Mouse (Mus musculus) MEL (cell line): ENCODE data around the gene Rpl26. TPM values are rescaled to one million over a fixed set of nuclear protein-coding genes. Genes with fewer than 3 reads are reported as not detected.
A peak's percentile ranks its signal among the peaks of the same experiment; 100 is the strongest.

Experiments used
- DNase-seq: peaks from one replicate; pipeline ENCODE4 v3.0.0; 2011; ENCODE audit warnings: low read depth, low spot score
- H3K27ac ChIP-seq: 2 replicates; pipeline ENCODE4 v1.5.1; 2012; ENCODE audit warnings: low read depth, mild to moderate bottlenecking, control low read depth, low read length, moderate library complexity; ENCODE audit not compliant: control insufficient read depth
- H3K27me3 ChIP-seq, 2 experiments: fragments of 150-350 bp in 1 of 2; sonication (generic) in 1 of 2; 2 replicates each; pipeline ENCODE4 v1.6.1; 2012; ENCODE audit warnings: low read length in 2 of 2, mild to moderate bottlenecking in 2 of 2, improper control_type of control experiment in 1 of 2, moderate library complexity in 1 of 2; ENCODE audit not compliant: insufficient read depth in 2 of 2, control insufficient read depth in 1 of 2
- H3K36me3 ChIP-seq, 2 experiments: 2 replicates each; pipeline ENCODE4 v1.6.1; 2012 to 2014; ENCODE audit warnings: low read length in 2 of 2, improper control_type of control experiment in 1 of 2, inconsistent platforms in 1 of 2, mild to moderate bottlenecking in 1 of 2; ENCODE audit not compliant: insufficient read depth in 2 of 2, control insufficient read depth in 1 of 2
- H3K4me1 ChIP-seq, 2 experiments: fragments of 150-350 bp in 1 of 2; sonication (generic) in 1 of 2; 2 replicates each; pipeline ENCODE4 v1.6.1; 2012; ENCODE audit warnings: low read length in 2 of 2, improper control_type of control experiment in 1 of 2, mild to moderate bottlenecking in 1 of 2; ENCODE audit not compliant: insufficient read depth in 2 of 2, control insufficient read depth in 1 of 2
- H3K4me3 ChIP-seq, 2 experiments: fragments of 150-350 bp in 1 of 2; sonication (generic) in 1 of 2; 2 replicates each; pipeline ENCODE4 v1.5.1; 2012; ENCODE audit warnings: low read depth in 2 of 2, low read length in 2 of 2, mild to moderate bottlenecking in 2 of 2, moderate library complexity in 2 of 2, control low read depth in 1 of 2, improper control_type of control experiment in 1 of 2; ENCODE audit not compliant: control insufficient read depth in 1 of 2, insufficient read depth in 1 of 2
- H3K79me2 ChIP-seq: 2 replicates; pipeline ENCODE4 v1.6.1; 2012; ENCODE audit warnings: mild to moderate bottlenecking, low read length, moderate library complexity; ENCODE audit not compliant: control insufficient read depth, poor library complexity, insufficient read depth
- H3K9ac ChIP-seq: 2 replicates; pipeline ENCODE4 v1.6.1; 2012; ENCODE audit warnings: low read depth, mild to moderate bottlenecking, control low read depth, low read length, moderate library complexity; ENCODE audit not compliant: control insufficient read depth, poor library complexity, severe bottlenecking
- H3K9me3 ChIP-seq: fragments of 150-350 bp; sonication (generic); replicated peaks from 2 replicates; pipeline ENCODE4 v1.6.1; 2012; ENCODE audit warnings: mild to moderate bottlenecking, low read length, improper control_type of control experiment, moderate library complexity; ENCODE audit not compliant: insufficient read depth
- BHLHE40 ChIP-seq: IDR thresholded peaks from 2 replicates; pipeline ENCODE4 v1.6.1; 2012; ENCODE audit warnings: low read depth, mild to moderate bottlenecking, inconsistent platforms, low read length, improper control_type of control experiment, borderline replicate concordance
- CTCF ChIP-seq, 3 experiments: IDR thresholded peaks in 2 of 3; conservative IDR thresholded peaks in 1 of 3; 2 replicates each; pipeline ENCODE4 v1.5.1; 2011 to 2012; ENCODE audit warnings: low read length in 3 of 3, low read depth in 2 of 3, mild to moderate bottlenecking in 2 of 3, improper control_type of control experiment in 1 of 3, inconsistent platforms in 1 of 3, mixed read lengths in 1 of 3, moderate library complexity in 1 of 3; ENCODE audit not compliant: control insufficient read depth in 1 of 3, insufficient read depth in 1 of 3, poor library complexity in 1 of 3, severe bottlenecking in 1 of 3
- E2F4 ChIP-seq: IDR thresholded peaks from 2 replicates; pipeline ENCODE4 v1.6.1; 2011; ENCODE audit warnings: low read depth, low read length, improper control_type of control experiment, borderline replicate concordance
- ELF1 ChIP-seq: IDR thresholded peaks from 2 replicates; pipeline ENCODE4 v1.6.1; 2014; ENCODE audit warnings: low read depth, mild to moderate bottlenecking, inconsistent platforms, low read length, improper control_type of control experiment, moderate library complexity
- EP300 ChIP-seq, 2 experiments: IDR thresholded peaks; 2 replicates each; pipeline ENCODE4 v1.6.1; 2011; ENCODE audit warnings: improper control_type of control experiment in 2 of 2, low read length in 2 of 2, low read depth in 1 of 2, mild to moderate bottlenecking in 1 of 2
- GABPA ChIP-seq: IDR thresholded peaks from 2 replicates; pipeline ENCODE4 v1.6.1; 2012; ENCODE audit warnings: low read depth, mild to moderate bottlenecking, inconsistent platforms, low read length, improper control_type of control experiment, moderate library complexity
- GATA1 ChIP-seq: IDR thresholded peaks from 2 replicates; pipeline ENCODE4 v1.6.1; 2011; ENCODE audit warnings: low read depth, low read length, improper control_type of control experiment
- HCFC1 ChIP-seq: IDR thresholded peaks from 2 replicates; pipeline ENCODE4 v1.6.1; 2012; ENCODE audit warnings: low read depth, mild to moderate bottlenecking, inconsistent platforms, low read length, improper control_type of control experiment, moderate library complexity
- KAT2A ChIP-seq: conservative IDR thresholded peaks from 2 replicates; pipeline ENCODE4 v1.6.1; 2012; ENCODE audit warnings: low read depth, low read length, improper control_type of control experiment, inconsistent platforms
- MAFK ChIP-seq: IDR thresholded peaks from 2 replicates; pipeline ENCODE4 v1.6.1; 2011; ENCODE audit warnings: low read depth, mild to moderate bottlenecking, low read length, improper control_type of control experiment, borderline replicate concordance
- MAX ChIP-seq: IDR thresholded peaks from 2 replicates; pipeline ENCODE4 v1.6.1; 2011; ENCODE audit warnings: low read length, improper control_type of control experiment
- MAZ ChIP-seq: IDR thresholded peaks from 2 replicates; pipeline ENCODE4 v1.6.1; 2012; ENCODE audit warnings: low read depth, mild to moderate bottlenecking, inconsistent platforms, low read length, improper control_type of control experiment
- MYC ChIP-seq: IDR thresholded peaks from 2 replicates; pipeline ENCODE4 v1.6.1; 2011; ENCODE audit warnings: low read depth, mild to moderate bottlenecking, low read length, improper control_type of control experiment, moderate library complexity
- NELFE ChIP-seq: IDR thresholded peaks from 2 replicates; pipeline ENCODE4 v1.6.1; 2011; ENCODE audit warnings: low read depth, low read length, improper control_type of control experiment
- NRF1 ChIP-seq: IDR thresholded peaks from 2 replicates; pipeline ENCODE4 v1.6.1; 2014; ENCODE audit warnings: low read depth, mild to moderate bottlenecking, inconsistent platforms, low read length, improper control_type of control experiment, moderate library complexity; ENCODE audit not compliant: poor library complexity, insufficient read depth, severe bottlenecking
- POLR2A ChIP-seq, 2 experiments: IDR thresholded peaks; 2 replicates each; pipeline ENCODE4 v1.6.1; 2011 to 2012; ENCODE audit warnings: low read length in 2 of 2, mild to moderate bottlenecking in 2 of 2, control low read depth in 1 of 2, improper control_type of control experiment in 1 of 2, low read depth in 1 of 2, moderate library complexity in 1 of 2; ENCODE audit not compliant: control insufficient read depth in 1 of 2, insufficient read depth in 1 of 2, poor library complexity in 1 of 2
- RAD21 ChIP-seq: IDR thresholded peaks from 2 replicates; pipeline ENCODE4 v1.6.1; 2011; ENCODE audit warnings: mild to moderate bottlenecking, low read depth, low read length, improper control_type of control experiment
- RCOR1 ChIP-seq: IDR thresholded peaks from 2 replicates; pipeline ENCODE4 v1.6.1; 2012; ENCODE audit warnings: low read depth, mild to moderate bottlenecking, inconsistent platforms, low read length, improper control_type of control experiment
- SIN3A ChIP-seq: IDR thresholded peaks from 2 replicates; pipeline ENCODE4 v1.6.1; 2012; ENCODE audit warnings: low read length, improper control_type of control experiment, inconsistent platforms
- SMC3 ChIP-seq: IDR thresholded peaks from 2 replicates; pipeline ENCODE4 v1.6.1; 2011; ENCODE audit warnings: low read depth, low read length, improper control_type of control experiment
- TAL1 ChIP-seq: IDR thresholded peaks from 2 replicates; pipeline ENCODE4 v1.6.1; 2012; ENCODE audit warnings: mild to moderate bottlenecking, inconsistent platforms, low read length, moderate library complexity, mixed read lengths
- TBP ChIP-seq: IDR thresholded peaks from 2 replicates; pipeline ENCODE4 v1.8.0; 2011; ENCODE audit warnings: low read depth, low read length, improper control_type of control experiment
- TCF12 ChIP-seq: IDR thresholded peaks from 2 replicates; pipeline ENCODE4 v1.6.1; 2014; ENCODE audit warnings: low read depth, mild to moderate bottlenecking, inconsistent platforms, low read length, improper control_type of control experiment, moderate library complexity
- ZMIZ1 ChIP-seq: IDR thresholded peaks from 2 replicates; pipeline ENCODE4 v1.6.1; 2012; ENCODE audit warnings: low read depth, mild to moderate bottlenecking, inconsistent platforms, low read length, improper control_type of control experiment, moderate library complexity
- ZNF384 ChIP-seq: IDR thresholded peaks from 2 replicates; pipeline ENCODE4 v1.6.1; 2012; ENCODE audit warnings: low read depth, mild to moderate bottlenecking, inconsistent platforms, low read length, improper control_type of control experiment
- polyA plus RNA-seq, 2 experiments: library from polyadenylated mRNA; stranded (reverse) in 1 of 2; unstranded in 1 of 2; fragments of >175 nt in 1 of 2; fragments of >200 nt in 1 of 2; gene quantifications; 2 replicates each; pipeline versions ENCODE4 v1.2.1 to v1.2.4; 2012; ENCODE audit warnings: low replicate concordance in 2 of 2, low read depth in 1 of 2; ENCODE audit not compliant: insufficient read length in 2 of 2, insufficient read depth in 1 of 2, missing spikeins in 1 of 2
- total RNA-seq: library from RNA; depleted of rRNA; stranded (reverse); fragments of 300-350 nt; gene quantifications from 2 replicates; pipeline ENCODE4 v1.2.3, GENCODE M21; 2012

Gene Rpl26
- total and polyA plus RNA-seq, 3 experiments = 3,167 to 5,512 TPM; not detected in 1

- TF ChIP-seq ZNF384 = peak; percentile 75
- no peak for TF ChIP-seq MAX
- Histone ChIP-seq H3K9ac (0 out of 2 replicates have a peak overlapping the region, but pooled peaks have one; percentile 1), H3K4me3 (no peak overlapping the region; a peak in 1 of 4 replicates), H3K4me1 (peaks cover 8 to 16% of the 10 kb centered on the region in 2 experiments), H3K27ac (no peak overlapping the region), H3K9me3 (no peaks in the 10 kb centered on the region), H3K79me2 (no peaks in the 10 kb centered on the region), H3K27me3 (no peaks in the 10 kb centered on the region), H3K36me3 (peaks cover 0 to 13% of the 10 kb centered on the region in 2 experiments; a peak in 2 of 4 replicates)
- no peak for DNase-seq
Measured at GRCm38 (mm10) chr11:68883843-68884242, 17.5 kb upstream of the Rpl26 start.

GRCm38 (mm10) chr11:68884368-68884767, 17.0 kb upstream of the Rpl26 start:
- peak overlapping the region in 1 of 2 experiments; percentile 30; a peak in 1 of 4 replicates for H3K4me3 ChIP-seq
- DNase-seq = peak; percentile 70

GRCm38 (mm10) chr11:68886091-68886490, 15.3 kb upstream of the Rpl26 start:
- DNase-seq = no peak
- no peaks in the 10 kb centered on the region for H3K27me3 ChIP-seq
- peaks cover 8 to 15% of the 10 kb centered on the region in 2 experiments for H3K4me1 ChIP-seq
- H3K36me3 ChIP-seq = peaks cover 0 to 9% of the 10 kb centered on the region in 2 experiments; a peak in 2 of 4 replicates
- no peak overlapping the region for H3K4me3 ChIP-seq
- no peak overlapping the region for H3K27ac ChIP-seq
- H3K9me3 ChIP-seq = no peaks in the 10 kb centered on the region
- no peaks in the 10 kb centered on the region for H3K79me2 ChIP-seq
- no peak for TF ChIP-seq HCFC1
- TF ChIP-seq MAFK = no peak
- no peak for TF ChIP-seq NELFE
- no peak for TF ChIP-seq SIN3A
- no peak for TF ChIP-seq RCOR1
- no peak for TF ChIP-seq TBP
- TF ChIP-seq SMC3 = no peak
- TF ChIP-seq NRF1 = no peak
- no peak for TF ChIP-seq ZMIZ1
- TF ChIP-seq MAX = no peak
- TF ChIP-seq GABPA = no peak
- no peak for TF ChIP-seq BHLHE40
- no peak for TF ChIP-seq TCF12
- no peak for TF ChIP-seq CTCF (IDR thresholded peaks at IDR 0.05 in 2 of 3, conservative IDR thresholded peaks at IDR 0.05 in 1 of 3; ENCODE audit: control insufficient read depth in 1 of 3, insufficient read depth in 1 of 3, low read depth in 2 of 3, low read length in 3 of 3, poor library complexity in 1 of 3, severe bottlenecking in 1 of 3)
- no peak for TF ChIP-seq POLR2A (IDR thresholded peaks at IDR 0.05; ENCODE audit: control insufficient read depth in 1 of 2, insufficient read depth in 1 of 2, low read depth in 1 of 2, low read length in 2 of 2, poor library complexity in 1 of 2)
- no peak for TF ChIP-seq RAD21
- H3K9ac ChIP-seq = no peak overlapping the region

More at GRCm38 (mm10) chr11:68884368-68884767, 17.0 kb upstream of the Rpl26 start:
- no peak for TF ChIP-seq TCF12
- no peak for TF ChIP-seq MAFK
- peak; percentile 60; the same call in 1 of the 2 replicates for TF ChIP-seq GATA1
- TF ChIP-seq KAT2A = no peak
- no peak for TF ChIP-seq EP300 (IDR thresholded peaks at IDR 0.05; ENCODE audit: low read depth in 1 of 2, low read length in 2 of 2)
- TF ChIP-seq CTCF (IDR thresholded peaks at IDR 0.05 in 2 of 3, conservative IDR thresholded peaks at IDR 0.05 in 1 of 3; ENCODE audit: control insufficient read depth in 1 of 3, insufficient read depth in 1 of 3, low read depth in 2 of 3, low read length in 3 of 3, poor library complexity in 1 of 3, severe bottlenecking in 1 of 3) = no peak
- no peak for TF ChIP-seq E2F4
- TF ChIP-seq NELFE = no peak
- 0 out of 2 replicates have a peak, but pooled peaks have one; percentile 17 for TF ChIP-seq SIN3A
- TF ChIP-seq GABPA = no peak
- no peak for TF ChIP-seq MAZ
- no peak for TF ChIP-seq RCOR1
- TF ChIP-seq NRF1 = no peak
- no peak for TF ChIP-seq TAL1
- peak; percentile 38; the same call in 1 of the 2 replicates for TF ChIP-seq TBP
- TF ChIP-seq ELF1 = no peak
- no peak for TF ChIP-seq MYC
- TF ChIP-seq POLR2A (IDR thresholded peaks at IDR 0.05; ENCODE audit: control insufficient read depth in 1 of 2, insufficient read depth in 1 of 2, low read depth in 1 of 2, low read length in 2 of 2, poor library complexity in 1 of 2) = no peak
- no peak for TF ChIP-seq BHLHE40
- H3K4me1 ChIP-seq = peaks cover 8 to 12% of the 10 kb centered on the region in 2 experiments
- peaks cover 0 to 9% of the 10 kb centered on the region in 2 experiments; a peak in 2 of 4 replicates for H3K36me3 ChIP-seq
- no peak overlapping the region for H3K27ac ChIP-seq
- no peaks in the 10 kb centered on the region for H3K9me3 ChIP-seq
- H3K9ac ChIP-seq = 0 out of 2 replicates have a peak overlapping the region, but pooled peaks have one; percentile 1
- H3K79me2 ChIP-seq = no peaks in the 10 kb centered on the region
- H3K27me3 ChIP-seq = no peaks in the 10 kb centered on the region
